Mouse (Mus musculus): ENCODE measurements around the gene Sept9. TPM values are rescaled to one million over a fixed set of nuclear protein-coding genes. Genes with fewer than 3 reads are reported as not detected.

The Sept9 gene
- polyA plus RNA-seq, 1 experiment from 2014 or later: 125 TPM

DNA sequence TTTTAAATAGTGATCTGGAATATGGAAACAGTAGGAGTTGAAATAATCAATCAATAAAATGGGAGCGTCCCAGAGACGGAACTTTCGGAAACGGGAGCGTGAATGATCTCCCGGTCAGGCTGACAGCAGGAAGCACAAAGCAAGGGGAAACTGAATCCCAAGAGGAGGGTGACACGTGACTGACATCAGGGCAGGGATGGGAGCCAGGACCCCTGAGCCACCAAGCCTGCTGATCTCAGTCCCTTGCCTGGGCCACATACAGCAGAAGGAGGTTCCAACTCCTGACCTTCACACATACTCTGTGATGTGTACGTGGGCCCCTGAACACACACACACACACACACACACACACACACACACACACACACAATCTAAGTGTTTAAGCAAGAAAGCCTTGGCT, 37.9 kb upstream of the Sept9 start:
- 71% methylated on average over 8 of the region's 8 CpGs for WGBS
- Histone ChIP-seq H3K36me3 (peaks cover 38% of the 10 kb centered on the region), H3K27me3 (no peaks in the 10 kb centered on the region), H3K4me3 (replicated peaks) (no peak overlapping the region), H3K9me3 (no peaks in the 10 kb centered on the region), H3K4me1 (replicated peaks) (peaks cover 7% of the 10 kb centered on the region; the same call in 1 of the 2 replicates), H3K27ac (no peak overlapping the region), H3K4me2 (replicated peaks) (no peak overlapping the region), H3K9ac (replicated peaks) (no peak overlapping the region)
- no peak for ATAC-seq

GRCm38 (mm10) chr11:117163098-117163497, 36.4 kb upstream of the Sept9 start:
- Histone ChIP-seq H3K4me3 (replicated peaks) (no peak overlapping the region), H3K27me3 (no peaks in the 10 kb centered on the region), H3K9ac (replicated peaks) (no peak overlapping the region), H3K9me3 (no peaks in the 10 kb centered on the region), H3K4me1 (replicated peaks) (0 out of 2 replicates have a peak, but pooled peaks cover 5% of the 10 kb centered on the region), H3K4me2 (replicated peaks) (no peak overlapping the region), H3K36me3 (peaks cover 23% of the 10 kb centered on the region), H3K27ac (no peak overlapping the region)
- whole genome bisulfite sequencing: 76% methylated on average over 9 of the region's 9 CpGs
- ATAC-seq: no peak

DNA sequence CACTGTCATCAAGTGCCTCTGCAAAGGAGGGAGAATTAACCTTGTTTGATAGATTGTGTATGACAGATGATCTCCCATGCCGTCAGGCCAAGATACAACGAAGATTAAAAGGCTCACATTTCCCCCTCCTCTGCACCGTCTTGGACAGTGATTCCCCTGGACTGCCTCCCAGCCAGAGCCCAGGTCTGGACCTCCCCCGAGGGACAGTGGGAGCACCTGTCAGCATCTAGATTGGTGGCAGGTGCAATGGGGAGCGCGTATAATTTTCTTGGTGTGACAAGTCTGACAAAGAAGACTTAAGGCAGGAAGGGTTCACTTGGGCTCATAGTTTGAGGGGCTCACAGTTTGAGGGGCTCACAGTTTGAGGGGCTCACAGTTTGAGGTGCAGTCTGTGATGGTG, 35.7 kb upstream of the Sept9 start:
- Histone ChIP-seq H3K27me3 (no peaks in the 10 kb centered on the region), H3K4me2 (replicated peaks) (no peak overlapping the region), H3K9me3 (no peaks in the 10 kb centered on the region), H3K4me1 (replicated peaks) (0 out of 2 replicates have a peak, but pooled peaks cover 5% of the 10 kb centered on the region), H3K9ac (replicated peaks) (no peak overlapping the region), H3K36me3 (peaks cover 16% of the 10 kb centered on the region), H3K4me3 (replicated peaks) (no peak overlapping the region), H3K27ac (no peak overlapping the region)
- no peak for ATAC-seq
- 93% methylated on average over 6 of the region's 6 CpGs for WGBS

DNA sequence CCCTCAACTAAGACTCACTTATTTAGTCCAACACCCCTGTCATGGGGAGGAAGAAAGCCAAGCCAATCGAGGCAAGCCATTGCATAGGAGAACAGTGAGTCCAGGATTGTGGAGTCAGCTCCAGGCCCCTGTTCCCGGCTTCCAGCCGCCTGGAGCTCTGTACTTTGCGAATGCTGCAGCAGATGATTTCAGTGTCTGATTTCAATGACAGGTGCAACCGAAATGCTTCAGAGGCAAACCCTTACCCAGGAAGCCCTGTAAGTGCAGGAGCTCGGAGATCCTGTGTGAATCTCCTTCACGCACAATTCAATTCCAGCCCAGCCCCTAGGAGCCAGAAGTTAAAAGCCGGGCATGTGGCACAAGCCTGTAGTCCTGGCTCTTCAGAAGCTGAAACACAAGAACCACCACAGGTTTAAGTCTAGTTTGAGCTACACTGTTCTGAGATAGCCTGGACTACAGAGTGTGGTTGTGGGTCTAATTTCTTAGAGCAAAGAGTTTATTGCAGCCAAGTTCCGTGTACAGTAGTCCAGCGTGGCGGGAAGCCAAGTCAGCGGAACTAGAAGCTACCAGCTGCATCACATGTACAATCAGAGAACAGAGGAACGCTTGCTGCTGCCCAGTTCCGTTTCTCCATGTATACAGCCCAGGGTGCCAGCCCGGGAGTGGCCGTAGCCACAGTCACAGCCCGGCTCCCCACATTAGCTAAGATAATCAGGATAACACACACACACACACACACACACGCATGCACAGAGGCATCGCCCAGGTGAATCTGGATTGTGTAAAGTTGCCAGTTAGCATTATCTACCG, 31.0 kb upstream of the Sept9 start:
- WGBS: 86% methylated on average over 20 of the region's 20 CpGs
- no peaks in the 10 kb centered on the region for H3K27me3 ChIP-seq
- no peaks in the 10 kb centered on the region for H3K36me3 ChIP-seq
- no peak overlapping the region for H3K4me3 ChIP-seq (replicated peaks)
- H3K4me1 ChIP-seq (replicated peaks): peaks cover 11% of the 10 kb centered on the region; the same call in 1 of the 2 replicates
- H3K9me3 ChIP-seq: no peaks in the 10 kb centered on the region
- H3K4me2 ChIP-seq (replicated peaks): no peak overlapping the region
- ATAC-seq: no peak
- H3K9ac ChIP-seq (replicated peaks): no peak overlapping the region
- H3K27ac ChIP-seq: no peak overlapping the region

GRCm38 (mm10) chr11:117169088-117169635, 30.3 kb upstream of the Sept9 start:
- Histone ChIP-seq H3K27me3 (no peaks in the 10 kb centered on the region), H3K36me3 (no peaks in the 10 kb centered on the region), H3K4me3 (replicated peaks) (no peak overlapping the region), H3K9me3 (no peaks in the 10 kb centered on the region), H3K4me1 (replicated peaks) (peaks cover 14% of the 10 kb centered on the region; the same call in 1 of the 2 replicates), H3K9ac (replicated peaks) (no peak overlapping the region), H3K4me2 (replicated peaks) (no peak overlapping the region), H3K27ac (no peak overlapping the region)
- no peak for ATAC-seq
- WGBS: 86% methylated on average over 11 of the region's 11 CpGs

DNA sequence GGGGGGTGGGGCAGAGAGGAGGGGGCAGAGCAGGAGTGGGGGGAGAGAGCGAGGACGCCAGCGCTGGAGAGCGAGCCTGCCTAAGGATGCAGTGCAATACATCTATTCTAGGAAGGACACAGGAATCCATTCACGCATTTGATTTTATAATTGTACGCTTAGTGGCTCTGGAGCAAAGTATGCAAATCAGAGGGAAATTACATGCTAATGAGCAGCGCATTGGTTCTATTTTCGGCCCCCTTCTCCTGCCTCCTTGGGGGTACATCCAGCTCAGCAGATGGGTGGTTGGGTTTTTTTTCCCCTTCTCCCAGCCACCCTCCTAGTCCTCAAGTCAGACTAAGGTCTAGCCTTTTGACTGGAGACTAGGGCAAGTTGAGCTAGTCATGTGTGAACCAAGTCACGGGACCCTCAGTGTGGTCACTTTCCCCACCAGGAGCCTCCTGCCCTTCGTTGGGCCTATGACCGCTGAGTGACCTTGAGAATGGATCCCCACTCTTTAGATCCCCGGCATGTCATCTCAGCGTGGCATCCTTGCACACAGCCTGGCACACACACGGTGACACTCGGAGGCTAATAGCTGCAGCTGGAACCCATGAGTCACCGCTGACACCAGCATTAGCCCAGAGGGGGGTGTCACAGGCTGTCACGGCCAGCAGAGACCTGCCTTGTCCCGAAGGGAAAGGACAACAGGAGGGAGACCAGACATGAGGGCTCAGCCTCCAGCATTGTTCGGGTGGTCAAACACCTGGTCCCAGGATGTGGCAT, 29.5 kb upstream of the Sept9 start:
- WGBS: 87% methylated on average over 19 of the region's 19 CpGs
- H3K9me3 ChIP-seq: no peaks in the 10 kb centered on the region
- no peaks in the 10 kb centered on the region for H3K36me3 ChIP-seq
- H3K9ac ChIP-seq (replicated peaks): no peak overlapping the region
- H3K4me2 ChIP-seq (replicated peaks): no peak overlapping the region
- peaks cover 22% of the 10 kb centered on the region for H3K4me1 ChIP-seq (replicated peaks)
- no peaks in the 10 kb centered on the region for H3K27me3 ChIP-seq
- H3K27ac ChIP-seq: peak overlapping the region; percentile 30
- no peak overlapping the region for H3K4me3 ChIP-seq (replicated peaks)
- ATAC-seq: no peak

DNA sequence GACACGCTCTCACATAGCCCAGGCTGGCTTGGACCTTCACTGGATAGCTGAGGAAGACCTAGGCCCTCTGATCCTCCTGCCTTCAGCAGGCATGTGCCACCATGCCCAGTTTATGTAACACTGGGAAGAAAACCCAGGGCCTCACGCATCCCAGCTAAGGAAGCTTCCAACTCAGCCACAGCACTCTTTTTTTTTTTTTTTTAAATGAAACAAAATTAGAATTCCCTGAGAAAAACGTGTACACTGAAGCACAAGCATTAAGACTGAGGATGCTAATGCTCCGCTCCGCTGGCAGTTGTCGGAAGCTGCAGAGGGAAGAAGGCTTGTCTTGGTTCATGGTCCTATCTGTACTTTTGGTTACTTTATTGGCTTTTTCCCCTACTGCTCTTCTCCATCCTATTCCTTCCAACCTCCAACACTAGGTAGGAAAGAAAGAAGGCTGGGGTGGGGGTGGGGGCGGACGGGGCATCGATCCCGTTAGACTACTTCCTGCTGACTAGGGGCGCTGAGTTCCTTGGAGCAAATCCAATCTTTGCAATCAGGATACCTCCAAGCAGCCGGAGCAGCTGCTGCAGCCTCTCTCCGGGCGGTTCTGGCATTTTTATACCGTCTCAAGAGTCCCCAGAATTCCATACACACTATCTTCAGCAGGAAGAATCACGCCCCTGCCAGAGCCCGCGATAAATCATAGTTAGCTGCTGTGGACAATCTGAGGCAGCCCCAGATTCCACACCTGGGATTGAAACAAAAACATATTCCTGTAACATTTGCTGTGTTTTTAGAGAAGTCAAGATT, 25.2 kb upstream of the Sept9 start:
- H3K9me3 ChIP-seq: no peaks in the 10 kb centered on the region
- WGBS: 42% methylated on average over 18 of the region's 18 CpGs
- 0 out of 2 replicates have a peak overlapping the region, but pooled peaks have one; percentile 21 for H3K9ac ChIP-seq (replicated peaks)
- H3K27ac ChIP-seq: no peak overlapping the region
- H3K4me1 ChIP-seq (replicated peaks): peaks cover 20% of the 10 kb centered on the region
- no peaks in the 10 kb centered on the region for H3K36me3 ChIP-seq
- H3K4me3 ChIP-seq (replicated peaks): peak overlapping the region; percentile 22; the same call in 1 of the 2 replicates
- H3K4me2 ChIP-seq (replicated peaks): peak overlapping the region; percentile 42
- no peaks in the 10 kb centered on the region for H3K27me3 ChIP-seq
- ATAC-seq: no peak

DNA sequence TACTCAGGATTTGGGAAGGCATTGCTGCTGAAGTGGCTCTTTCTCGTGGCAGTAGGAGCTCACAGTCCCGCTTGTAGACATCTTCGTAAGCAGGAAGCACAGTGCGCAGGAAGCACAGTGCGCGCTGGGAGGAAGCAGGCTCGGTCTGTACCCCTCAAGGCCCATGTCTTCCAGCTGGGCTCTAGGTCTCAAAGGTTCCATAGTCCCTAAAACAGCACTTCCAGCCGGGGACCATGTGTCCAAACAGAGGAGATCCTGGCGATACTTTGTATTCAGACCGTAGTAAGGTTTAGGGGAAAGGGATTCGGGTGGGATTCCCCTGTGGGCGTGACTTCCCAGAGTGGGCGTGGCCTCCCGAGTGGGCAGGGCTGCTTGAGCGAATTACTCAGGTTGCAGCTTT, 24.5 kb upstream of the Sept9 start:
- H3K4me3 ChIP-seq (replicated peaks): peak overlapping the region; percentile 22
- peaks cover 18% of the 10 kb centered on the region for H3K4me1 ChIP-seq (replicated peaks)
- H3K36me3 ChIP-seq: no peaks in the 10 kb centered on the region
- no peak for ATAC-seq
- peaks cover 2% of the 10 kb centered on the region; the same call in 1 of the 2 replicates for H3K9me3 ChIP-seq
- H3K27me3 ChIP-seq: no peaks in the 10 kb centered on the region
- H3K4me2 ChIP-seq (replicated peaks): peak overlapping the region; percentile 42
- WGBS: 49% methylated on average over 15 of the region's 15 CpGs
- H3K9ac ChIP-seq (replicated peaks): peak overlapping the region; percentile 21; the same call in 1 of the 2 replicates
- no peak overlapping the region for H3K27ac ChIP-seq

GRCm38 (mm10) chr11:117175472-117175871, 24.0 kb upstream of the Sept9 start:
- Histone ChIP-seq H3K4me1 (replicated peaks) (peaks cover 14% of the 10 kb centered on the region), H3K4me2 (replicated peaks) (no peak overlapping the region), H3K4me3 (replicated peaks) (no peak overlapping the region), H3K9me3 (peaks cover 5% of the 10 kb centered on the region; the same call in 1 of the 2 replicates), H3K36me3 (no peaks in the 10 kb centered on the region), H3K27ac (no peak overlapping the region), H3K9ac (replicated peaks) (no peak overlapping the region), H3K27me3 (no peaks in the 10 kb centered on the region)
- no peak for ATAC-seq
- whole genome bisulfite sequencing: 82% methylated on average over 12 of the region's 12 CpGs

- H3K4me2 ChIP-seq (replicated peaks): no peak overlapping the region
- WGBS: 43% methylated on average over 5 of the region's 5 CpGs
- no peak overlapping the region for H3K9ac ChIP-seq (replicated peaks)
- no peaks in the 10 kb centered on the region for H3K27me3 ChIP-seq
- H3K9me3 ChIP-seq: peaks cover 8% of the 10 kb centered on the region
- H3K4me3 ChIP-seq (replicated peaks): no peak overlapping the region
- H3K27ac ChIP-seq: no peak overlapping the region
- ATAC-seq: peak; percentile 32
- H3K36me3 ChIP-seq: no peaks in the 10 kb centered on the region
- H3K4me1 ChIP-seq (replicated peaks): peaks cover 14% of the 10 kb centered on the region
Observed at GRCm38 (mm10) chr11:117176304-117176703, 23.2 kb upstream of the Sept9 start.

DNA sequence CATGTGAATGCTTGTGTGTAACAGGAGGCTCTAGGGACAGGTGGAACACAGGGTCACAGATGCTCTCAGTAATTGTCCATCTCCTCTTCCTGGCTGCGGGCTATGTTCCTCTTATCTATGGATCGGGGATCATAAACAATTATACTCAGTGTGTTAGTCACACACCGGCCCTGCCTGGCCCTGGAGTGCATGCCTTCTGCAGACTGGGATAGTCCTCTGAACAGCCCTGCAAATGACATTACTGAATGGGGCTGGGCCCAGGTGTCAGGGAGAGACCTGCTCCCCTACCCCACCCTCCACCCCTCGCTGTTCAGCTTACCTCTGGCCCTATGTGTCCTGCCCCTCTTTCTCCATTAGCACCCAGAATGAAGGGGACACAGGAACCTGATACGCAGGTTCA, 22.6 kb upstream of the Sept9 start:
- Histone ChIP-seq H3K4me3 (replicated peaks) (no peak overlapping the region), H3K27me3 (no peaks in the 10 kb centered on the region), H3K9me3 (peaks cover 13% of the 10 kb centered on the region), H3K4me1 (replicated peaks) (peaks cover 14% of the 10 kb centered on the region), H3K4me2 (replicated peaks) (no peak overlapping the region), H3K9ac (replicated peaks) (no peak overlapping the region), H3K36me3 (no peaks in the 10 kb centered on the region), H3K27ac (no peak overlapping the region; the same call in 1 of the 2 replicates)
- peak; percentile 51 for ATAC-seq
- WGBS: 73% methylated on average over 5 of the region's 5 CpGs

Data from midbrain, embryonic 13.5 days (tissue).